Mouse (Mus musculus): ENCODE results near the gene Gm47955. TPM values are rescaled to one million over a fixed set of nuclear protein-coding genes. Genes with fewer than 3 reads are reported as not detected.
"Not testable (repeated sequence)": the region's sequence is repeated elsewhere in the genome, so short reads cannot be mapped to it uniquely, and the experiment has no call there.

Gene Gm47955
- polyA plus RNA-seq, 1 experiment from 2014 or later, result not detected

DNA sequence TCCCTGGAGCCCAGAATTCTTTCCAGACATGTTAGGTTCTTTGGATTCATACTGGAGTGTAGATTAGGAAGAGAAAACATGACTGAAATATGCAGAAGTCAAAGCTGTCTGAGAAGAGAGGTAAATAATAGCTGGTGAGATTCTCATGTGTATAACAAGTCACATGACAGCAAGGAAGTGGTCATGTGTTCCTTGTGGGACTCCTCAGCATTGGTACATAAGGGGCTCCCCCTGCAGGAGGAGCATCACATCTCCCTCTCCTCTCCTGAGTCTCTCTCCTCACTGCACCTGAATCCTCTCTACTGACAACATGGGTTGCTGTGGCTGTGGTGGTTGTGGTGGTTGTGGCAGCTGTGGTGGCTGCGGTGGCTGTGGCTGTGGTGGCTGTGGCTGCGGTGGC, 14.1 kb upstream of the Gm47955 start:
- not testable (repeated sequence) for ATAC-seq; H3K9me3 ChIP-seq (ENCODE audit: control insufficient read depth, low read length); H3K4me1 ChIP-seq (ENCODE audit: control insufficient read depth, insufficient read depth, low read depth, low read length); H3K27me3 ChIP-seq (replicated peaks; ENCODE audit: control insufficient read depth, insufficient read depth, low read length); H3K27ac ChIP-seq (ENCODE audit: low read depth, low read length); H3K4me2 ChIP-seq (ENCODE audit: low read length); H3K4me3 ChIP-seq (ENCODE audit: low read length); H3K9ac ChIP-seq (ENCODE audit: low read depth, low read length); H3K36me3 ChIP-seq (ENCODE audit: control insufficient read depth, insufficient read depth, low read length)
- WGBS, result 100% methylated on average over 2 of the region's 2 CpGs

DNA sequence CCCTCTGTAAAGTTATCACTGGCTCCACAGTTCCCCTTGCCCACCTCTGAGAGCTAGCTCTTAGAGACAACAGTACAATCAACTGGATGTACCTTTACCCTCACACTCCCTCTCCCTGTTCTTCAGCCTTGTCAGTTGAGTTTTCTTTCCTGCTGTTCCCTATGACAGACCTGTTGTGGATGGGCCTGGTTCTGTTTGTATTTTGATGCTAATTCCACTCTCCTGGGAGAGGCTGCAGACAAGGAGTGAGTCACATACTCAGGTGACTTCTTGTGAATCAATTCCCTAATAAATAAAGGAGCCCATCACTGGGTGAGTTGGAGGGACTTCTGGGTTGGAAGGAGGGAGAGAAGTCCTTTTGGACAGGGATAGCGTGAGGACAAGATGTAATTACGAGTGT, 11.5 kb upstream of the Gm47955 start:
- no peaks in the 10 kb centered on the region for H3K36me3 ChIP-seq (ENCODE audit: control insufficient read depth, insufficient read depth, low read length)
- no peak overlapping the region for H3K4me2 ChIP-seq (ENCODE audit: low read length)
- H3K9ac ChIP-seq (ENCODE audit: low read depth, low read length), result no peak overlapping the region
- H3K4me3 ChIP-seq (ENCODE audit: low read length), result no peak overlapping the region
- no peak overlapping the region for H3K27ac ChIP-seq (ENCODE audit: low read depth, low read length)
- no peaks in the 10 kb centered on the region for H3K4me1 ChIP-seq (ENCODE audit: control insufficient read depth, insufficient read depth, low read depth, low read length)
- no peaks in the 10 kb centered on the region for H3K27me3 ChIP-seq (replicated peaks; ENCODE audit: control insufficient read depth, insufficient read depth, low read length)
- 88% methylated on average over 2 of the region's 2 CpGs for WGBS
- ATAC-seq, result no peak
- no peaks in the 10 kb centered on the region for H3K9me3 ChIP-seq (ENCODE audit: control insufficient read depth, low read length)

DNA sequence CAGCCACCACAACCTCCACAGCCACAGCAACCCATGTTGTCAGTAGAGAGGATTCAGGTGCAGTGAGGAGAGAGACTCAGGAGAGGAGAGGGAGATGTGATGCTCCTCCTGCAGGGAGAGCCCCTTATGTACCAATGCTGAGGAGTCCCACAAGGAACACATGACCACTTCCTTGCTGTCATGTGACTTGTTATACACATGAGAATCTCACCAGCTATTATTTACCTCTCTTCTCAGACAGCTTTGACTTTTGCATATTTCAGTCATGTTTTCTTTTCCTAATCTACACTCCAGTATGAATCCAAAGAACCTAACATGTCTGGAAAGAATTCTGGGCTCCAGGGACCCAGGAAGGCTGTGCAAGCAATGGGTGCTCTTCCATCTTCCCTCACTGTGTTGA, 4.2 kb upstream of the Gm47955 start, which contains the start of gene Gm7544:
Gene Gm7544 (minus strand): TSS at position 101 of the 400 bp plus-strand sequence.
- H3K27ac ChIP-seq (ENCODE audit: low read depth, low read length); H3K4me1 ChIP-seq (ENCODE audit: control insufficient read depth, insufficient read depth, low read depth, low read length); H3K9me3 ChIP-seq (ENCODE audit: control insufficient read depth, low read length); H3K4me2 ChIP-seq (ENCODE audit: low read length); H3K36me3 ChIP-seq (ENCODE audit: control insufficient read depth, insufficient read depth, low read length); H3K27me3 ChIP-seq (replicated peaks; ENCODE audit: control insufficient read depth, insufficient read depth, low read length); ATAC-seq; H3K4me3 ChIP-seq (ENCODE audit: low read length); H3K9ac ChIP-seq (ENCODE audit: low read depth, low read length): not testable (repeated sequence)

DNA sequence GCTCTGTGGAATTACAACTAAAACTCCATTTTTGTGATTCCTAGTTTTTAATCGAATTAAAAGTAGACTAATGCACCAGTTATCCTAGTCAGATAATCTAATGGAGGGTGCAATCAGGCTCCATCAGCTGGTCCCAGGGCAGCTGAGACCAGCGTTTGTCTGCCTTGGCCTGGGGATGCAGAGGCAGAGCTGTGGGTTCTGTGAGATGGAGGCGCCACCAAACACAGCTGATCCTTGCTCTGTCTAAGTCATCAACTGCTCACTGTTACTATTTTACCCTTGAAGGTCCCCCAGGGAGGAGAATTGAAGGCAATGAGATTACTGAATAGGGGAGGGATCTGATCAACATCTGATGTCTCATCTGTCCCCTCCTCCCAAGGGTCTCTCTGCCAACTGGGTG, 6.3 kb downstream of the Gm47955 start:
- WGBS, result 58% methylated on average over 3 of the region's 3 CpGs
- no peak for ATAC-seq
- Histone ChIP-seq H3K9ac (ENCODE audit: low read depth, low read length) (no peak overlapping the region), H3K4me1 (ENCODE audit: control insufficient read depth, insufficient read depth, low read depth, low read length) (no peaks in the 10 kb centered on the region), H3K4me2 (ENCODE audit: low read length) (no peak overlapping the region), H3K9me3 (ENCODE audit: control insufficient read depth, low read length) (peaks cover 3% of the 10 kb centered on the region; the same call in 1 of the 2 replicates), H3K36me3 (ENCODE audit: control insufficient read depth, insufficient read depth, low read length) (no peaks in the 10 kb centered on the region), H3K27ac (ENCODE audit: low read depth, low read length) (no peak overlapping the region), H3K27me3 (replicated peaks; ENCODE audit: control insufficient read depth, insufficient read depth, low read length) (no peaks in the 10 kb centered on the region), H3K4me3 (ENCODE audit: low read length) (no peak overlapping the region)

DNA sequence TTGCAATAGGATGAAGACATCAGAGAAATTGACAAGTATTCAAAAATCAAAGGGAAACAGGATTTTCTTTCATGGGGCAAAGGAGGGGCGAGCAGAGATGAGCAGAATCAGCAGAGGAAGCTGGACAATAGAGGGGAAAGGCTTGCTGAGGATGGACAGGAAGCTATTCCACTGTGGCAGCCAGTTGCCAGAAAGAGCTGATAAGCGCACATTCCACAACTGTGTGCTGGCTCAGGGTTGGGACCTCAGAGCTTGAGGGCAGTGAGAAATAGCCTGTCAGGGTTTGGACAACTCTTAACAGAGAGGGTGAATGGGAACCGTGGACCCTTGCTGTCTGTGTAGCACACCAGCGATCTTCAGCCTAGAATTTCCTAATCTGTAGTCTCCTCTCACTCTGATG, 12.0 kb downstream of the Gm47955 start:
- H3K4me2 ChIP-seq (ENCODE audit: low read length), result no peak overlapping the region
- H3K9ac ChIP-seq (ENCODE audit: low read depth, low read length), result no peak overlapping the region
- 60% methylated on average over 4 of the region's 4 CpGs for WGBS
- H3K27me3 ChIP-seq (replicated peaks; ENCODE audit: control insufficient read depth, insufficient read depth, low read length), result no peaks in the 10 kb centered on the region
- no peak for ATAC-seq
- no peak overlapping the region for H3K27ac ChIP-seq (ENCODE audit: low read depth, low read length)
- H3K4me3 ChIP-seq (ENCODE audit: low read length), result no peak overlapping the region
- H3K9me3 ChIP-seq (ENCODE audit: control insufficient read depth, low read length), result no peaks in the 10 kb centered on the region
- H3K4me1 ChIP-seq (ENCODE audit: control insufficient read depth, insufficient read depth, low read depth, low read length), result no peaks in the 10 kb centered on the region
- no peaks in the 10 kb centered on the region for H3K36me3 ChIP-seq (ENCODE audit: control insufficient read depth, insufficient read depth, low read length)

DNA sequence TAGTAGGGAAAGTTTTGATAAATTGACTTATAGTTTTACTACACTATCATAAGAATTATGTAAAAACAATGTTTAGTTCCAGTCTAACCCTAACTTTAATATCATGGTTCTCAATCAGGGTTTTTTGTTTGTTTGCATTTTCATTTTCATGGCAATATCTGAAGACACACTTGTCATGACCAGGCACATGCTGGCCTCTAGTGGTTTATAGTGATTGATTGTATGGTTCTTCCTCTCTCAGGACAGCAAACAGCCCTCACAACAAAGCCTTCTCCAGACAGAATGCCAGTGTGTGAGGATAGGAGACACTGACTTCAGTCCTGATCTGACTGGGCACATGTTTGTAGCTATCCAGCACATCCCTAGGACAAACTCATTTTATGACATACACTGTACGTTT, 13.2 kb downstream of the Gm47955 start:
- Histone ChIP-seq H3K27ac (ENCODE audit: low read depth, low read length) (no peak overlapping the region), H3K4me2 (ENCODE audit: low read length) (no peak overlapping the region), H3K27me3 (replicated peaks; ENCODE audit: control insufficient read depth, insufficient read depth, low read length) (no peaks in the 10 kb centered on the region), H3K4me3 (ENCODE audit: low read length) (no peak overlapping the region), H3K36me3 (ENCODE audit: control insufficient read depth, insufficient read depth, low read length) (no peaks in the 10 kb centered on the region), H3K4me1 (ENCODE audit: control insufficient read depth, insufficient read depth, low read depth, low read length) (no peaks in the 10 kb centered on the region), H3K9ac (ENCODE audit: low read depth, low read length) (no peak overlapping the region), H3K9me3 (ENCODE audit: control insufficient read depth, low read length) (no peaks in the 10 kb centered on the region)
- no peak for ATAC-seq
- 87% methylated on average over 1 of the region's 1 CpGs for WGBS

DNA sequence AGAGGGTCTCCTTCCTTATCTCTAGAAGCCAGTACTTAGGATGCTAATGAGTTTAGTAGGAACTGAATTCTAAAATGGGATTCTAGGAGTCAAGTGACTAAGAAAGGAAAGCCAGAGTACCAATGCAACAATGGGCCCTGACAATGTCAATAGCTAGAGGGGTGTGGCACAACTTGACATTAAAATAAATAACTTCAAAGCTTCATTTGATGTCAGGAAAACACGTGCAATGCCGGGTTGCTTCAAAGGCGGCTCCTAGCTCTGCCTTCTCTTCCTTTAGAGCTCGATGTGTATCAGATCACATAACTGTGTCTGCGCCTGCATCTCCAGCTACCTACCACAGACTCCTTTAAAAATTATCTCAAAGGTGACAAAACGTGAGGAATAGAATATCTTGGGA, 13.8 kb downstream of the Gm47955 start:
- Histone ChIP-seq H3K27ac (ENCODE audit: low read depth, low read length) (no peak overlapping the region), H3K36me3 (ENCODE audit: control insufficient read depth, insufficient read depth, low read length) (no peaks in the 10 kb centered on the region), H3K4me1 (ENCODE audit: control insufficient read depth, insufficient read depth, low read depth, low read length) (no peaks in the 10 kb centered on the region), H3K9me3 (ENCODE audit: control insufficient read depth, low read length) (no peaks in the 10 kb centered on the region), H3K4me3 (ENCODE audit: low read length) (no peak overlapping the region), H3K9ac (ENCODE audit: low read depth, low read length) (no peak overlapping the region), H3K27me3 (replicated peaks; ENCODE audit: control insufficient read depth, insufficient read depth, low read length) (no peaks in the 10 kb centered on the region), H3K4me2 (ENCODE audit: low read length) (no peak overlapping the region)
- WGBS, result 80% methylated on average over 6 of the region's 6 CpGs
- ATAC-seq, result no peak

DNA sequence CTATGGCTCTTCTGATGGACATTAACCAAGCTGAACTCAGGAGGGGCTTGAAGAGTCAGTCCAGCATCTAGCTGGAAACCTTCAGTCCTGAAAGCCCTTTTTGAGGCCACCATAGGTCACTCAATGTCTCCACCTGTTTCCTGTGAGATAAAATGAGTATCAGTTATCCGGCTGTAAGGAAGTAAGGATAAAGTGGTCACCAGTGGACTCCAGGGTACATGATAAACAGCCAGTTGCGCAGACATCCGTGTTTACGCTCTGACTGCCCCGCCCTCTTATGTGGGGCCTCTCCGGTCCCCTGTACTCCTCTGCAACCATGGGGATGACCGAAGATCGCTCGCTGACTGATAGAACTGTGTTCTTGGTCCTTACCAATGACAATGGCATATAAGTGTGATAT, 14.3 kb downstream of the Gm47955 start:
- H3K4me2 ChIP-seq (ENCODE audit: low read length), result no peak overlapping the region
- no peak overlapping the region for H3K27ac ChIP-seq (ENCODE audit: low read depth, low read length)
- WGBS, result 89% methylated on average over 9 of the region's 9 CpGs
- H3K4me3 ChIP-seq (ENCODE audit: low read length), result no peak overlapping the region
- H3K27me3 ChIP-seq (replicated peaks; ENCODE audit: control insufficient read depth, insufficient read depth, low read length), result no peaks in the 10 kb centered on the region
- H3K9me3 ChIP-seq (ENCODE audit: control insufficient read depth, low read length), result no peaks in the 10 kb centered on the region
- no peaks in the 10 kb centered on the region for H3K36me3 ChIP-seq (ENCODE audit: control insufficient read depth, insufficient read depth, low read length)
- H3K9ac ChIP-seq (ENCODE audit: low read depth, low read length), result no peak overlapping the region
- ATAC-seq, result no peak
- no peaks in the 10 kb centered on the region for H3K4me1 ChIP-seq (ENCODE audit: control insufficient read depth, insufficient read depth, low read depth, low read length)

DNA sequence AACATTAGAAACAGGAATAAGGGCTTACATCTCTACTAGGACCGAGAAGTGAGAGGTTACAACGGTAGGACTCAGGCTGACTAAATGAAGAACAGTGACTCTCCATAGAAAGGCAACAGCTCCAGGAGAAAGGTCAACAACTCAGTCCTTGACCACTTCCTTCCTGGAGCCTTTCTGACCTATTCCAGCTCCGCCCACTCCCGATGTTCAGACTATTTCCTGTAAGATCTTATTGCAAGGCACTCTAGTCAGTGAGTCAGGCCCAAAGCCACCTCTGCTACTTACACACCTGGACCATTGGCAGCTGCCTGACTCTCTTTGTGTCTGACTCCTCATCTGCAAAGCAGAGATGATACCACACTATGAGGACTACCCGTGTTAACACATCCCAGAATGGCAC, 15.7 kb downstream of the Gm47955 start:
- WGBS, result 83% methylated on average over 5 of the region's 5 CpGs
- Histone ChIP-seq H3K27me3 (replicated peaks; ENCODE audit: control insufficient read depth, insufficient read depth, low read length) (no peaks in the 10 kb centered on the region), H3K9me3 (ENCODE audit: control insufficient read depth, low read length) (no peaks in the 10 kb centered on the region), H3K4me3 (ENCODE audit: low read length) (no peak overlapping the region), H3K4me2 (ENCODE audit: low read length) (no peak overlapping the region), H3K27ac (ENCODE audit: low read depth, low read length) (no peak overlapping the region), H3K36me3 (ENCODE audit: control insufficient read depth, insufficient read depth, low read length) (no peaks in the 10 kb centered on the region), H3K4me1 (ENCODE audit: control insufficient read depth, insufficient read depth, low read depth, low read length) (no peaks in the 10 kb centered on the region), H3K9ac (ENCODE audit: low read depth, low read length) (no peak overlapping the region)
- ATAC-seq, result no peak

DNA sequence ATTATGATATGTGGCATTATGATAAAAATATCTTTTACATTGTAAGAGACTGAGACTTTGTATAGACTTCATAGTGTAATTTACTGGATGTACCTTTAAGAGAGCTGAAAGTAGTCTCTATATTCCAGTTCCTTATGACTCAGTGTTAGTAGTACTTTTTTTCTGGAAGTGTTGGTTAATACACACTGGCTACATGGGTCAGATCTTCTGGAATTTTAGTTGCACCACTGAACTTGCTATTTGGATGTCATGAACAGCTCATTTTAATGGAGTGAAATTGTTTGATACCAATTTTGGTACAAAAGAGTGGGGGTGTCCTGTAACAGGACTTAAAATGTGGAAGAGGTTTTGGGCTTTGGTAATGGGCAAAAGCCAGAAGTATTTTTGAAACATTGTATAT, 17.8 kb downstream of the Gm47955 start:
- Histone ChIP-seq H3K36me3 (ENCODE audit: control insufficient read depth, insufficient read depth, low read length) (no peaks in the 10 kb centered on the region), H3K4me3 (ENCODE audit: low read length) (no peak overlapping the region), H3K9me3 (ENCODE audit: control insufficient read depth, low read length) (no peaks in the 10 kb centered on the region), H3K9ac (ENCODE audit: low read depth, low read length) (no peak overlapping the region), H3K4me2 (ENCODE audit: low read length) (no peak overlapping the region), H3K4me1 (ENCODE audit: control insufficient read depth, insufficient read depth, low read depth, low read length) (no peaks in the 10 kb centered on the region), H3K27me3 (replicated peaks; ENCODE audit: control insufficient read depth, insufficient read depth, low read length) (no peaks in the 10 kb centered on the region), H3K27ac (ENCODE audit: low read depth, low read length) (no peak overlapping the region)
- no peak for ATAC-seq
